Mouse (Mus musculus) hindbrain, postnatal 0 days (tissue): ENCODE measurements around the gene Ephb1. TPM values are rescaled to one million over a fixed set of nuclear protein-coding genes. Genes with fewer than 3 reads are reported as not detected.

ENCODE experiments used
- ATAC-seq: fragments of 200-750 bp; cut with Nextera tagmentation; 2 replicates; pipeline ENCODE4 v1.8.0; 2017; ENCODE audit warnings: mild to moderate bottlenecking, moderate TSS enrichment, moderate library complexity
- DNase-seq: peaks from one replicate; pipeline ENCODE4 v3.0.0-alpha.2; 2015; ENCODE audit warnings: low spot score
- H3K27ac ChIP-seq: fragments of 300-500 bp; sonication (generic); 2 replicates; pipeline ENCODE4 v1.5.1; 2014; ENCODE audit warnings: mild to moderate bottlenecking
- H3K27me3 ChIP-seq: fragments of 300-500 bp; sonication (generic); 2 replicates; pipeline ENCODE4 v1.6.1; 2014; ENCODE audit warnings: low read length, mixed read lengths; ENCODE audit not compliant: insufficient read depth
- H3K36me3 ChIP-seq: fragments of 300-500 bp; sonication (generic); 2 replicates; pipeline ENCODE4 v1.6.1; 2014; ENCODE audit warnings: low read length, mixed read lengths; ENCODE audit not compliant: insufficient read depth
- H3K4me1 ChIP-seq: fragments of 300-500 bp; sonication (generic); 2 replicates; pipeline ENCODE4 v1.6.1; 2014; ENCODE audit warnings: antibody characterized with exemption, low read length, mixed read lengths; ENCODE audit not compliant: insufficient read depth
- H3K4me2 ChIP-seq: fragments of 300-500 bp; sonication (generic); 2 replicates; pipeline ENCODE4 v1.6.1; 2014; ENCODE audit warnings: low read depth, mild to moderate bottlenecking, low read length, moderate library complexity, mixed read lengths
- H3K4me3 ChIP-seq: fragments of 300-500 bp; sonication (generic); 2 replicates; pipeline ENCODE4 v1.5.1; 2014; ENCODE audit warnings: low read length
- H3K9ac ChIP-seq: fragments of 300-500 bp; sonication (generic); replicated peaks from 2 replicates; pipeline ENCODE4 v1.6.1; 2014; ENCODE audit warnings: mild to moderate bottlenecking, low read length, moderate library complexity, mixed read lengths
- H3K9me3 ChIP-seq: fragments of 300-500 bp; sonication (generic); 2 replicates; pipeline ENCODE4 v1.6.1; 2016; ENCODE audit warnings: low read length, mixed read lengths
- CTCF ChIP-seq: IDR thresholded peaks from 2 replicates; pipeline ENCODE4 v1.5.1; 2016; ENCODE audit warnings: antibody characterized with exemption, control low read depth, low read depth
- WGBS: fragments of 180-500 bp; shearing (Covaris S2); extraction: QIAGEN DNeasy Blood & Tissue Kit; methylation state at CpG from one replicate; pipeline ENCODE4 v1.1.7; 2014; 5-methylcytosine and 5-hydroxymethylcytosine counted together
- polyA plus RNA-seq: library from polyadenylated mRNA; unstranded; fragments of >200 nt; fragmentation: Nextera tagmentation; extraction: Ambion mirVana; gene quantifications from 2 replicates; pipeline ENCODE4 v1.2.1, GENCODE M21; 2015
- total RNA-seq: library from RNA; depleted of rRNA; stranded (reverse); fragments of >200 nt; gene quantifications from 2 replicates; pipeline ENCODE4 v1.2.3, GENCODE M21; 2014

Gene Ephb1
- total and polyA plus RNA-seq, 2 experiments from 2014 or later = 39.6 to 50.3 TPM

- DNase-seq = no peak
- H3K27me3 ChIP-seq = no peaks in the 10 kb centered on the region
- WGBS = 77% methylated on average over 2 of the region's 2 CpGs
Observed at GRCm38 (mm10) chr9:101915082-101915481, 439.4 kb downstream of the Ephb1 start.

GRCm38 (mm10) chr9:101911176-101911866 is 443.2 kb downstream of the Ephb1 start:
- peak; percentile 68 for ATAC-seq
- 0 out of 2 replicates have a peak overlapping the region, but pooled peaks have one; percentile 6 for H3K4me2 ChIP-seq

More at GRCm38 (mm10) chr9:101915082-101915481, 439.4 kb downstream of the Ephb1 start:
- TF ChIP-seq CTCF = no peak
- H3K27ac ChIP-seq = no peak overlapping the region
- no peak overlapping the region for H3K4me2 ChIP-seq
- H3K9me3 ChIP-seq = no peaks in the 10 kb centered on the region
- no peak overlapping the region for H3K4me3 ChIP-seq
- ATAC-seq = no peak
- no peaks in the 10 kb centered on the region for H3K36me3 ChIP-seq
- H3K4me1 ChIP-seq = peaks cover 4% of the 10 kb centered on the region; the same call in 1 of the 2 replicates
- no peak overlapping the region for H3K9ac ChIP-seq

GRCm38 (mm10) chr9:101909491-101909890 is 445.0 kb downstream of the Ephb1 start:
- ATAC-seq (no peak), DNase-seq (no peak)
- WGBS = 61% methylated on average over 4 of the region's 4 CpGs
- H3K4me3 ChIP-seq = no peak overlapping the region
- H3K4me2 ChIP-seq = no peak overlapping the region
- no peak overlapping the region for H3K9ac ChIP-seq
- no peaks in the 10 kb centered on the region for H3K36me3 ChIP-seq
- no peaks in the 10 kb centered on the region for H3K27me3 ChIP-seq
- no peaks in the 10 kb centered on the region for H3K9me3 ChIP-seq
- no peak for TF ChIP-seq CTCF
- peaks cover 18% of the 10 kb centered on the region for H3K4me1 ChIP-seq
- no peak overlapping the region for H3K27ac ChIP-seq

More at GRCm38 (mm10) chr9:101911176-101911866, 443.2 kb downstream of the Ephb1 start:
- Histone ChIP-seq H3K9me3 (no peaks in the 10 kb centered on the region), H3K4me3 (no peak overlapping the region), H3K27me3 (no peaks in the 10 kb centered on the region), H3K4me1 (peaks cover 18% of the 10 kb centered on the region), H3K9ac (no peak overlapping the region), H3K27ac (no peak overlapping the region), H3K36me3 (no peaks in the 10 kb centered on the region)
- WGBS = 15% methylated on average over 9 of the region's 9 CpGs
- peak; percentile 75 for DNase-seq
- TF ChIP-seq CTCF = peak; percentile 45

GRCm38 (mm10) chr9:101908849-101909248 is 445.6 kb downstream of the Ephb1 start:
- no peaks in the 10 kb centered on the region for H3K9me3 ChIP-seq
- ATAC-seq (peak; percentile 82), DNase-seq (peak; percentile 57)
- H3K4me2 ChIP-seq = no peak overlapping the region
- H3K4me1 ChIP-seq = peaks cover 18% of the 10 kb centered on the region
- WGBS = 18% methylated on average over 5 of the region's 5 CpGs
- no peak overlapping the region for H3K27ac ChIP-seq
- no peak overlapping the region for H3K4me3 ChIP-seq
- no peak for TF ChIP-seq CTCF
- H3K9ac ChIP-seq = no peak overlapping the region
- H3K36me3 ChIP-seq = no peaks in the 10 kb centered on the region
- no peaks in the 10 kb centered on the region for H3K27me3 ChIP-seq

- no peak for ATAC-seq
Observed at GRCm38 (mm10) chr9:101907747-101908255, 446.7 kb downstream of the Ephb1 start.

GRCm38 (mm10) chr9:101903406-101903805 is 451.1 kb downstream of the Ephb1 start:
- no peaks in the 10 kb centered on the region for H3K9me3 ChIP-seq
- no peak overlapping the region for H3K4me3 ChIP-seq
- no peaks in the 10 kb centered on the region for H3K36me3 ChIP-seq
- DNase-seq = no peak
- H3K4me1 ChIP-seq = peaks cover 6% of the 10 kb centered on the region; the same call in 1 of the 2 replicates
- TF ChIP-seq CTCF = no peak
- H3K27me3 ChIP-seq = no peaks in the 10 kb centered on the region
- H3K27ac ChIP-seq = no peak overlapping the region
- no peak overlapping the region for H3K9ac ChIP-seq
- no peak for ATAC-seq
- no peak overlapping the region for H3K4me2 ChIP-seq
- 51% methylated on average over 3 of the region's 3 CpGs for WGBS

More at GRCm38 (mm10) chr9:101907747-101908255, 446.7 kb downstream of the Ephb1 start:
- Histone ChIP-seq H3K36me3 (no peaks in the 10 kb centered on the region), H3K27ac (no peak overlapping the region), H3K9me3 (no peaks in the 10 kb centered on the region), H3K4me2 (no peak overlapping the region), H3K4me1 (peaks cover 18% of the 10 kb centered on the region), H3K27me3 (no peaks in the 10 kb centered on the region), H3K4me3 (no peak overlapping the region), H3K9ac (no peak overlapping the region)
- no peak for DNase-seq
- 42% methylated on average over 6 of the region's 6 CpGs for WGBS
- no peak for TF ChIP-seq CTCF

- DNase-seq (no peak), ATAC-seq (no peak)
- Histone ChIP-seq H3K9ac (no peak overlapping the region), H3K9me3 (no peaks in the 10 kb centered on the region), H3K27ac (no peak overlapping the region), H3K36me3 (no peaks in the 10 kb centered on the region), H3K4me2 (no peak overlapping the region), H3K4me1 (no peaks in the 10 kb centered on the region), H3K4me3 (no peak overlapping the region), H3K27me3 (no peaks in the 10 kb centered on the region)
- TF ChIP-seq CTCF = no peak
- 93% methylated on average over 1 of the region's 1 CpGs for WGBS
Observed at GRCm38 (mm10) chr9:101897851-101898250, 456.6 kb downstream of the Ephb1 start.
